Mouse (Mus musculus) liver (tissue): ENCODE results near the gene Fcrla.

ENCODE experiments used
- DNase-seq: peaks from one replicate; pipeline ENCODE4 v3.0.0-alpha.2; 2020; ENCODE audit warnings: mixed read lengths

Gene Fcrla

DNA sequence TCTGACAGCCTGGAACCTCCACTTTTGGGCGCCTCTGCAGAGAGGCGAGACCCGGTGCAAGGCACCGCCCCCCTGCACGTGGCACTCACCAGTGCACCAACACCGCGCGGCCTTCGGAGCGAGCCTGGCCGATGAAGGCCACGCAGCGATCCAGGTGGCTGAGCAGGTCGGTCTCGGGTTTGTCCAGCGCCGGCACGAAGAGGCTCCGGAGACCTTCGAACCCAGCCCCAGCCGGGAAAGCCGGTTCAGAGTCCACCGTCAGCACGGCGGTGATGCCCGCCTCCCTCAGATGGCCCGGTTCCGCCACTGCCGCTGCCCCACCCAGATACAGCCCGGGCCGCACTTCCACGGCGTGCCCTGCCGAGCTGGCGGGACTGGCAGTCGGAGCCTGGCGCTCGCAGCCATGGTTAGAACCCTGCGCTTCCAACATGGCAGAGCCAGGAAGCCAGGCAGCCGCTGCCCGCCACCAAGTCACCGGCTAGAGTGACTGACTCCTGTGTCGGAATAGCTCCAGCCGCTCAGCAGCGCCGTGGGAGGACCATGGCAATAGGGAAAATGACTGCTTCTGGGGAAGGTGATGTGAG is 42.3 kb downstream of the Fcrla start, which contains the start of the genes Gm26620 and Dusp12:
Gene Gm26620 (plus strand): TSS at position 88 of the 584 bp plus-strand sequence.
Gene Dusp12 (minus strand): TSS at position 563 of the 584 bp plus-strand sequence.
- DNase-seq, result peak; percentile 87

GRCm38 (mm10) chr1:170884390-170884789 is 43.0 kb downstream of the Fcrla start:
- DNase-seq, result no peak

GRCm38 (mm10) chr1:170882915-170883485 is 44.4 kb downstream of the Fcrla start:
- DNase-seq, result no peak

- no peak for DNase-seq
Observed at GRCm38 (mm10) chr1:170876906-170877305, 50.5 kb downstream of the Fcrla start.

DNA sequence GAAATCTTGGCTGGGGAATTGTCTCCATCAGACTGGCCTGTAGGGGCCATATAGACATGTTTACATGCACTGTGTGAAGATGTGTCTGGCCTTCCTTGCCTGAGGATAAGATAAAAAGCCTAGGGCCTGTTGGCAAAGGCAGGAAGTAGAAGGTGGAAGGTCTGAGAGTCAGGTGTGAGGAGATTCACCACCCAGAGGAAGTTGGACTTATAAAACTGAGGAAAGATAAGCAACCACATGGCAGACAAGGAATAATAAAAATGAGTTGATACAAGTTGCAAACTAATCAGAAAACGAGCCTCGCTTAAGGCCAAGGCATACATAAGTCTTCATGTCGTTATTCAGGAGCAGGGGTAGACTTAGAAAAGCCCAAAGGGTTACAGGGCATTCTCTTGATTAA is 51.7 kb downstream of the Fcrla start:
- no peak for DNase-seq

GRCm38 (mm10) chr1:170871961-170872360 is 55.4 kb downstream of the Fcrla start:
- DNase-seq, result no peak

GRCm38 (mm10) chr1:170871402-170871801 is 56.0 kb downstream of the Fcrla start:
- DNase-seq, result no peak

DNA sequence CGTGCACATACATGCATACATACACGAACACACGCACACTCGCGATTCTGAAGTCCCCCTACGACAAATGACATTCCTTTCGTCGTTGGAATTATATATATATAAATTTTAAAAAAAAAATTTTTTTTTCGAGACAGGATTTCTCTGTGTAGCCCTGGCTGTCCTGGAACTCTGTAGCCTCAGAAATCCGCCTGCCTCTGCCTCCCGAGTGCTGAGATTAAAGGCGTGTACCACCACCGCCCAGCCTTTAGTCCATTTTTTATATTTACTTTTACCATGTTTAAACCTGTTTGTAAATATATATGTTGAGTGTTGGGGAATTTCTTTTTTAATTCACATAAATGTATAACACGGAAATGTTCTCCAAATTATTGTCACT is 58.5 kb downstream of the Fcrla start:
- DNase-seq, result no peak

DNA sequence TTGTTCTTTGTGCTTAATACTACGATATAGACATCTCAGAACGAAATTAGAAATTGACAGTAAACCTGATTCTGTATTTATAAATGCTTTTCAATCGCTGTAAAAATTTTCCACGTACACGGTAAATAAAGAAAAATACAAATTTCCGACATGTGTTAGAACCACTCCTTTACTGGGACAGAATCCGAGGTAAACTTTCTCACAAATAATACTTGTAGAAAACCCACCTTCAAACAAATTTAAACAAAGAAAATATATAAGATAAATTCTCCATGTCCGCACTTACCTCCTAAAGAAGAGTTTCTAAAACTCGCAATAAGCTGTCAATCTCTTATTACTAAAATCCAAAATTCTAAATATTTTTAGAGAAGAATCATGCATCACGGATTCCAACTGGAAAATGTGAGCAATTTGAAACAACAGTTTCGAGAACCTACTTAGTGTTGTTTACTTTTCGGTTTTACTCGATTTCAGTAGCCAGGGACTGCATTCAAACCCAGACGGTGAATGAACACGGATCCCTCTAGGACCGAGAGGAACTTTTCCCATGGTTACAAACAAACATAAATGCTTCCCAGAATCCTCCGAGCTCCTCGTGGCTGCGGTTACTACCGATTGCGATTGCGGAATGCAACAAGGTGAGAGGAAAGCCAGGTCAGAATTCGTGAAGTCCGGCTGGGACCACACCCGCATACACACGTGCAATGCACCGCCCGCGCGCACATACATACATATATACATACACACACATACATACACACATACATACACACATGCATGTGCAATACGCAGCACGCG is 59.1 kb downstream of the Fcrla start:
- DNase-seq, result peak; percentile 74

DNA sequence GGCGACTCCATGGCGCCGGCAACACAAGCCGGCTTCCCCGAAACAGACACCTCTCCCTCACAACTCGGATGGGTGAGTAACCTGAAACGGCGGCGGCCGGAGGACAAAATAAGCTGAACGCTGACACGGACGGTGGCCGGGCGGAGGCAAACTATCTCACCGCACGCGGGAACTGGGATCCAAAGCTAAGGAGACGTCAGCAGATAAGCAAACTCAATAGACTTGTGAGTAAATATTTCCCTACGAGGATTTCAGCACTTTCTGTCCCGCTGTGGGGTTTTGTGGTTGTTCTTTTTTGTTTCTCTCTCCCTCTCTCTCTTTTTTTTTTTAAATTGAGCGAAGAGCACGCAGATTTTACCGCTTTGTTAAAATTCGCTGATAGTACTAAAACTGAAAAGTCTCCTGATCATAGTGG is 59.7 kb downstream of the Fcrla start, which contains the start of gene Atf6:
Gene Atf6 (minus strand): TSS at position 81 of the 415 bp plus-strand sequence.
- peak; percentile 95 for DNase-seq
